Mouse (Mus musculus) retina, embryonic 14.5 days (tissue): ENCODE results near the gene Bcl2.

Experiments used
- DNase-seq: peaks from one replicate; pipeline ENCODE4 v3.0.0-alpha.2; 2015; ENCODE audit warnings: low spot score

Gene Bcl2

DNA sequence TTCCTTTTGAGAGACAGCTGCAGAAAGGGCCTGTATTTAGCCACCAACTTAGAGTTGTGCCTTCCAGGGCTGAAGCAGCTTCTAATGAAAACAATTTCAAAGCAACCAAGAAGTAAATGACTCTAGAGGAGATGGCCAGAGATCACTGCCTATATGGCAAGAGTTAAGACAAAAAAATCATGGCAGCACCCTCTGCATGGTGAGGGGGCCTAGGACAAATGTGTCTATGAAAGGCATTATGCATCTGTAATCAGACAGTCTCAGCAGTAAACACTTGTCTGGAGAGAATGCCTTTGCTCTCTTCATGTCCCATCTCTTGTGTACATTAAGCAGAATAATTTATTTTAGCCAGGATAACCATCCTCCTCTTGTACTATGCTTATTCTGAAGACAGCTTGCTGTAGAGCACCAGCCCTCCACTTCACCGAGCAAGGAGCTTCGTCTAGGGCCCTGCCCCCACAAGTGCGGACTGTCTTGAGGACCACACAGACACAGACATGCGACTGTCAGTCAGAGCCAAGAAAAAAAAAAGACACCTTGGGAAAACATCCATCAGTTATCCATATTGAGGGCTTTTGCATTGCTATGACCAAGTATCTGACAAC, 126.1 kb downstream of the Bcl2 start:
- no peak for DNase-seq

DNA sequence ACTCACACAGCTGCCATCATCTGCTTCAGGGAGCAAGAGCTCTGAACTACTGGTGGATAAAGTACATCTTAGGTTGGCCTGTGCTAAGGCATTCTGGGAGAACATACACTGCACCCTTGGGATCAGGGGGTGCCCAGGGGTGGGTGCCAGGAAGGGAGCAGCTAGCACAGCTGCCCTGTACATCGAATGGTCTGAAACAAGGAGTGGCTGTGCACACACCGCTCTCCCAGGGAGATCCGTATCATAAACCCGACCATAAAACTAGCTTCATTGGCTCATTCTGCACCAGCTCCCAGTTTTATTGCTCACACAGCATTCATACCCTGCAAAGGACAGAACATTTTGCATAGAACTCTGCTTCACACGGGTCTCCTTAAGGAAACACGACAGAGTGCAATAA, 127.3 kb downstream of the Bcl2 start:
- no peak for DNase-seq

DNA sequence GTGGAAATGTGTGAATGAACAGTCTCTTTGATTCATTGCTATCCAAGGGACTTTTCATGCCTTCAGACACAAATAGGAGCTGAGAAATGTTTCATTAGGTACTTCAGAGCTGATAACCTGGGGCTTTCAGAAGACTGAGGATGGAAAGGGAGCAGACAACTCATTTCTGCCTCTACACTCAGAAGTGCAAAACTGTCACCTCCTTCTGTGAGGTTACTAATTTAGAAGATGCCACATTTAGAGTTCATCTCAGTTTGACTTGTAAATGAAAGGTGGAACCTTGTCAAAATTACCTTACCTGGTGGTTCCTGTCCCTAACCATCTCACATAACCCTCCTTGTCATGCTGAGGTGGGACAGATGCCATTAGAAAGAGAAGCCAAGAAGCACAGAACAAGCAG, 128.7 kb downstream of the Bcl2 start:
- DNase-seq: no peak

DNA sequence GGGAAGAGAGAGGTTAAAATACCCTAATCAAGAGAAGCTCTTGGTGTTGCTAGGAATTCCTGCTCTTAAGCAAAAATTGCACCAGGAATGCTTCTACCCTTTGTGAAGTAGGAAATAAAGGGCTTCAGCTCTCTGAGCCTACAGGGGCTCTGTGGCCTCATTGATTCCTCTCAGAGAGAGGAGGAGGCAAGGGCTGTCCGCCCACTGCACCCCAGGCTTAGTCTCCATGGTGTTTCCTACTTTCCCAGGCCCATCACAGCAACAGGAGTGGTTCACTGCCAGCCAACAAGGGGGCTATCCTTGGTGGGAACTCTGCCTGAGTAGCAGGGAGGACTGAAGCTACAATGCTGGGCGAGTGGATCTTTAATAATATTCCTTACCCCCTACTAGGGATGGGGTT, 129.2 kb downstream of the Bcl2 start:
- DNase-seq: no peak

DNA sequence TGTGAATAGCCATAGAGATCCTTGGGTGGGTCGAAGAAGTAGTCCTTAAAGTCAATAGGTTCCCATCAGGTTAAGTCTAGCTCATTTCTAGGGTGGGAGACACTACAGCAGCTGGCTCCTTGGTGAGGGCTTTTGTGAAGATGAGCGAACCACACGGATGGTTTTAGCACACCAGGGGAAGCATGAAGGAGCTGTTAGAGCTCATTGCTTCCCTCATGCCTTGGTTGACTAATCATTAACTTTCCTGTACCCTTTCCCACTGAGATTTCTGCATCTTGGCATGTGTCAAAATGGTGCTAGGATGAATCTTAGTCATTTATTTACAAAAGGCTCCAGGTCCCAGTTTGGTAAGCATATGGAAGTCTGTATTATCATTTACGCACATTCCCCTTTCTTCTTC, 129.8 kb downstream of the Bcl2 start:
- no peak for DNase-seq

DNA sequence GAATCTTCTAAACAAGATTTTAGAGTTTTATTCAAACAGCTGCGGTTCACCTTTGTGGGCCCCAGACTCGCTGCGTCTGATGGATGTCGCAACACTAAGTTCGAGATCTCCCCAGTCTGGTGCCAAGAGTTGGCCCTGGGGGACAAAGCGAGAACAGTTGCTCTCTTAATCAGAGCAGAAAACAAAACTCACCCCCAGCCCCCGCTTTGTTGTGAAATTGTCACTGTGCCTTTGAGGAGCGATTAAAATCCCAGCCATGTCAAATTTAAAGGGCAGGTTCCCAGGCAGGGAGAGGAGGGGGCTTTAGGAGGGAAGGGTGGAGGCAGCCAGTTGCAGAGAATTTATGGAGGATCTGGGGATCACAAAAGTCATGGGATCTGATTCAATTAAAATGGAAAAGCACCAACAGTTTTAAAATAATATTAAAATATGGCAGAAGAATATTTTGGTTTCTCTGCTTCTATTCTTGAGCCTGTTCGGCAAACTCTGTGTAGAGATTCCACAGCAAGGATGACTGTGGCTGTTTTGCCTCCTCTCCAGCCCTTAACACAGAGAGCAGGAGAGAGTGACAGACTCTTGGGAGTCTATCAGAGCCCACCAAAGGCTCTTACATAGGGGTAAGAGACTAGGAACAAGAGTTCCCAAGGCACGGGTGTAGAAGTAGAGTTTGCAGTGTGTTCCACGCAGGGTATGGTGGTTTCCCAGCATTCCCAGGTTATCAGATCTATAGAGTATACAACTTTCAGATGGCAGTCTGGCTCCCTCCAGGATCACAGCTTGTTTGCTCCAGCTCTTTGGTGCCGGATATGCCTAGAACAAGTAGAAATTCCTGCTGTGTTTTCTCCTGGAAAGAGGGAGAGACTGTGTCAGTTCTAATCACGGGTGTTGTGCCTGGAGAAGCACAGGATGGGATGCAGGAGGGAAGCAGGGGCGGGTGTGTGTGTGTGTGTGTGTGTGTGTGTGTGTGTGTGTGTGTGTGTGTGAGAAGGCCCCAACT, 130.5 kb downstream of the Bcl2 start:
- peak; percentile 38 for DNase-seq

DNA sequence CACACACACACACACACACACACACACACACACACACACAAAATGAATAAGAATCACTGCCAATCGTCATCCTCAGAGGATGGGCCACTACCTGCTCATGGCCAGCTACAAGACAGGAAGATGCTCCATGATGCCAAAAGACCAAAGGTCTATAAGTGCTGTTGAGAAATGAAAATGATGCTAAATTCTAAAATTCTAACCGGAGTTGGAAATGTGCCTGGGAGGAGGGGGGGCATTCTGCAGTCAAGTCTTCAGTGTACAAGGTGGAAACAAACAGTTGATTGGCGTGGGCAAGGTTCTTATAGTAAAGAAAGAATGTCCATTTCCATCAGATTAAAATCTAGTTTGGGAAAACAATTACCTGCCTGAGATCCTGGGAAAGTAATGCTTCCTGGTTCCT, 131.3 kb downstream of the Bcl2 start:
- DNase-seq: no peak

DNA sequence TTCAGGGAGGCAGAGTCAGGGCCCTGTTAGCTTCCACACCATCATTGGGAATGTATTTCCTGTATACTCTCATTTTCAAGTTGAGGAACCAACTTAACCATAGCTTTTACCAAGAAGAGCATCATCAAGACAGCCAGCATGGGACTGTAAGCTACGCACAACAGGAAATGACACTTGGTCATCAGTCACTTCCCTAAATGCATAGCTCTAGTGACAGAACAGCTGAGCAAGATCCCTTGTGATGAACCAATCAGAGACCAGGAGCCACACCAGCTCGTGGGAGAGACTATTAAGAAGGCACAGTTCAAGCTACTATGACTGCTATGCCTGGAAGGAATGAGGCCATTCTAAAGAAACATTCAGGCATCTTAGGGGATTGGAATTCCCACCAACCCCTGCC, 132.3 kb downstream of the Bcl2 start:
- DNase-seq: no peak

DNA sequence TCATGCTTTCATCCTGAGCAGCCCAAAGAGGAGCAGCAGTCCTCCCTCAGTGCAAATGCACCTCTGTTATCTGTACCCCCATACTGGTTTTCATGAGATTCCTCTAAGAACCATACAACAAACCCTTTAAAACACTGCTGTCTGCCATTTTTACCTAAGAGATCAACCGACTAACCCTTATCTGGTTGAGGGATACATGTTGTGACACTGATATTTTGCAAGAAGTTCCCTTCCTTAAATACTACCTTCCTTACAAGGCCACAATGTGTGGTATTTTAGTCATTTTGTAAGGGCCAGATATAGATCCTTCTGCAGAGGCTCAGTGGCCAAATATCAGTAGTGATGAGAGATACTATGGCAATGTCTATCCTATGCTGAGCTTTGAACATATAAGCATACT, 134.3 kb downstream of the Bcl2 start:
- no peak for DNase-seq

DNA sequence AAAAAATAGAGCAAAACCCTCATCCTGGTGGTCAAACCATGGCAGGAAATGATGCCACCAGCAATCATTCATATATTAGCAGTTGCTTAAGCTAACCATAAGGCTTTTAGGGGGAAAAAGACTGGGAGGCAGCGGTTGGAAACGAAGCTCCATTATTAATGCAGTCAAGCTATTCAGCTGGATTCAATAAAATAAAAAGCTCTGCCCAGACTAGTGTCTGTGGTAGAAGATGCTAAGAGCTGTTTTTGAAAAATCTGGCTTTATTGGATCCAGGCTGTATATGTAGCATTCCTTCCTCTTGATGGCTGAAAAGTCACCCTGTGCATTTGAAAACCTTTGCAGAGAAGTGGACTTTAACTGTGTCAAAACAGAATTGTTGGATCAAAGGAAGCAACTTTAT, 141.6 kb downstream of the Bcl2 start:
- no peak for DNase-seq

DNA sequence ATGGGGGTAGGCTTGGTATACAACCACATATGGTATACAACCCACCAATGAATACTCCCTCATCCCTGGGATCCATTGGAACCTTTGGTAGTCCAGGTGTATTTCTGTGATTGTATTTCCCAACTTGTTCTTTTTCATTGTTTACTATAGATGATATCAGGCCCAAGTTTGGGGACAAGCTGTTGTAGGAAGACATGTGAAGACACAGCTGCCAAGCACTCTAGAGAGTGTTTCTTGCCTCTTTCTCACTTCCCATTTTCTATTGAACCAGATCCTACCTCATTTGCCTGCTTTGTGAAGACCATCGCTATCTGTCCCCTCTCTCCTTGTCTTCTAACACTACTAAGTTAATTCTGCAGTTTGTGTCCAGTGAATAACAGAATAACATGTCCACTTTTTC, 143.2 kb downstream of the Bcl2 start:
- no peak for DNase-seq

DNA sequence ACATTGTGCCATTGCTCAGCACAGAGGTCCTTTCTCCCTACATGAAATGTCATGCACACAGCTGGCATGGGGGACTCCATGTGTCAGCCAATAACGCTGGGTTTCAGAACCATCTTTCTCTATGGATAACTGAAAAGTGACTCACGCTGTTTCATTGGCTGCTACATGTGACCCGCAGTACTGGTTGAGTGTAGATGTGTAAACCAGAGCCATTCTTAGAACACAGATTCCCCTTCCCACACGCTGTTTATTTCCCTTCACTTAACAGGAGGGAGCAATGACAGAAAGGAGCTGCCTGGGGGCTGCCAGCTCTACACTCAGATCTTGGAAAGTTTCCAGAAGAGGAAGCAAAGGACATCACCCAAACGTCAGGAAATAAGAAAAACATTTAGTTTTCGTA, 143.7 kb downstream of the Bcl2 start:
- DNase-seq: no peak

DNA sequence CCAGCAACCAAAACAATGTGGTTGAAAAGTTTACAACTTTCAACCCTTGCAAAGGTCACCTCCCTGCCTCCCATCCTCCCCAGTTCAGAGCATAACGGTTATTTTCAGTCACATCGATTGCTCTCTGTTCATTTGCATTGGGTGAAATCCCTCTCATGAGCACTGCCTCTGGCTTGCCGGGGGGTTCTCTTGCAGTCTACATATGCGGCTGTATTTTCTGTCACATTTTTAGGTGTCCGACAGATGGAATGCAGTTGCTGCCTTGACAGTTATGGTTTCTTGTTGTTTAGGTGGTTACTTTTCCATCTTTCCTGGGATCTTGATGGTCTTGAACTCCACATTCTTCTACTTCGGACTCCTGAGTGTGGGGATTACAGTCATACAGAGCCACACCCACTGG, 144.4 kb downstream of the Bcl2 start:
- no peak for DNase-seq

DNA sequence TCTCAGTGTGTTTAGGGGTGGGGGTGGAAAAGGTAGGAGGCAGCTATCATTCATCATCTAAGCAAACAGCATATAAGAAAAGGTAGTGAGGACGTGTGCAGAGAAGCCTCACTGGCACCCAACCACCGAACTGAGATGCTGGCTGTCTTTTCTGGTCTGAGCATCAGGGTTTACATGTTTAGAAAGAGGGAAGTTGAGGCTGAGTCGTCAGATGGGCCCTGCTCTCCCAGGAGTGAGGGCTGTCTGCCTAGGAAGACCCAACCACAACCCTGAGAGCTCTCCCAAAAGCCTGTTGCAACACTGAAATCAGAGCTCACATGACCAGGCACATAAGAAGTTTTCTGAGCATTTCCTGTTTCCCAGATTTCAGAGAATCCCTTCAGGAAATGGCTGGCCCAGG, 145.2 kb downstream of the Bcl2 start:
- no peak for DNase-seq

DNA sequence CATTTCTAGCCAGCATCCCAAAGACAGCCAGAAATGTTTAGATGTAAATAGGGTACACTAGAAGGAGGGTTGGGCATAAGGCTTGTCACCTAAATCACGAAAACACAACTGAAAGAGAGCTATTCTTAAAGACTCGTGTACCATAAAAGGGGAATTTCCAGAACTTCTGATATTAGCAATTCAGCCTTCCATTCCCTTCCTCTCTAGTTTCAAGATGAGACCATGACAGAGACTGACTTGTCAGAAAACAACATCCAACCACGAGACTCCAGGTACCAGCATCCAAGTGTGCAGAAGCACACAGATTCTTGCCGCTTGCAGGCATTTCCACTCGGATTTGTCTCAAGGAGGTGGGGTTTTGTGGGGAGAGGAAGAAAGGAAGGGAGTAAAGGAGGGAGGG, 146.6 kb downstream of the Bcl2 start:
- no peak for DNase-seq

DNA sequence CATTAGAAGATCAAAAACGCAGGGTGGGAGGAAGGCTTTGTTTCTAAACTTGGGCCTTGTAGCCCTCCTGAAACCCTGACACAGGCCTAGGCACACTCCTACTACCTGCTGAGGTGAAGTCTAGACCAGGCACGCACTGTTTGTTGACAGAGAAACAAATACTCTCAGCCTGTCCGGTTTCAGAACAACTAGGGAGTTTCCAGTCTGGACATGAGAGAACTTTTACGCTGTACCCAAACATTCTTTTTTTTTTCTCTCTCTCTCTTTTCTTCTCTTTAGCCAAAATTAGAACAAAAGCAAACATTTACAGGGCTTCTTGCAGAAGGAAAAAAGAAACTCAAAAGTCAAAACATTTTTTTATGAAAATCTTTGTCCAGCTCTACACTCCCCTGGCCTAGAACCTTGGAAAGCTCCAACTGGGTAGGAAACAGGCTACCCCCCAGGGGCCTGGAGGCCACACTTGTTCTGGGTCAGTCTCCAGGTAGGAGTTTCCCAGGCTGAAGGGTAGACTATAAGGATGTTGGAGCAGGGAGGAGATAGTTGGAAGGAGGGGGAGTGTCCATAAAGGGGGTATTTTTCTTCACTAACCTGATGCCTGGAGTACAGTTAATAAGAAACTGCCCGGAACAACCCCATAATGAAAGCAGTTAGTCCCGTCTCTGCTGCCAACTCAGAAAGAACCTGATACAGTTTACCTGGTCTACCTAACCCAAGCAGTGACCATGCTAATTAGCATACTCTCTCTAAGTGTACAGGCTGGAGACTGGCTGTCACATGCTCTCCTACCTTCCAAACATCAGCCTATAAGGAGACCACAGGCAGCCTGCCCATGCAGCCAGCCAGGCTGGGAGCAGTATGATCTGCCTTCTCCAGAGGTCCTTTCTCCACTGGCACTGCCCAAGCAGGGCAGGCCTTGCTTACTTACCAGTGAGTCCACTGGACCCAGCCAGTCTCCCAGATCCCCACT, 147.7 kb downstream of the Bcl2 start:
- no peak for DNase-seq

DNA sequence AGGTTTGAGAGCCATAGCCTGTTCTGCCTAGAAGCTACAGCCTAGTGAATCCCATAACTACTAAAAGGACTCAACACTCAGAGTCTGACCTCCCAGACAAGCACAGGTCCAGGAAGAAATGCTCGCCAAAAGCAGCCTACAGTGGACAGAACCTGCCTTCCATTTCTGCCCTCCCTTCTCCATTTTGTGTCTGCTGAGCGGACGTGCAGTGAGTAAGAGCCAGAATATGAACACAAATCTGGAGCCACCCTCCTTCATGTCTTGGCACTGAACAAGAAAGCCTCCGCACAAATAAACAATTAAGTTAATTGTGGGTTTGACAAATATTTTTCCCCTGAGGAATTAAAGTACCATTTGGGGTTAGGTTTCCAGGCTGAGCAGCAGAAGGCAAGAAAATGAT, 148.8 kb downstream of the Bcl2 start:
- DNase-seq: no peak

DNA sequence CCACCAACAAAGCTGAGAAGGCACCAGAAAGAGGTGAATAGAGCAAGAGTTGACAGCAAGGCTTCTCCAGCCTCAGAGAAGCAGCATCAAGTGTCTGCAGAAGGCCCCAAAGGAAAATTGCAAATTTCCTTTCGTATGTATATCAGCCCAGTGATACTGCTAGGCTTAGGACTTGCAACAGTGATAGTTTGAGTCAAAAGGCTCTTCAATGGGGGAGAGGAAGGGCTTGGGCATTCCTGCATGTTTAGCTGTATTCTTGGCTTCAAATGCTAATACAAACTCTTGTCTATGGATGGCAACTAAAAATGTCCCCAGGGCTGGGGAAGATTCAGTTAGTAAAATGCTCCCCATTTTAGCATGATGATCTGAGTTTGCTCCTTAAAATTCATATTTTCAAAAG, 149.6 kb downstream of the Bcl2 start:
- DNase-seq: no peak

DNA sequence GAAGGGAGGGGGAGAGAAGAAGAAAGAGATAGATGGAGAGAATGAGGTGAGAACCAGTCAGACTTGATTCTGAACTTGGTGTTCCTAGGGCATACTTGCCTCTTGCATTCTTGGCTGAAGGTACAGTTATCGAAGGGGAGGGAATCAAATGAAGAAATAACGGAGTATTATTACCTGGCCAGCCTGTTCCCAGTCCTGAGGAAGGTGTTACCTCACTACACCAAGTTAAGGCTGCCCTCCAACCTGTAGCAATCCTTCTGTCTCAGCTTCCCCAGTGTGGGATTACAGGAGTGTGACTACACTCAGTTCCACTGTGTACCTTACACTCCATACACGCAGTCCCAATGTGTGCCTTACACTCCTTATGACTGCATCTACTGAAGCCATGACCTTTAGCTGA, 151.3 kb downstream of the Bcl2 start:
- no peak for DNase-seq

DNA sequence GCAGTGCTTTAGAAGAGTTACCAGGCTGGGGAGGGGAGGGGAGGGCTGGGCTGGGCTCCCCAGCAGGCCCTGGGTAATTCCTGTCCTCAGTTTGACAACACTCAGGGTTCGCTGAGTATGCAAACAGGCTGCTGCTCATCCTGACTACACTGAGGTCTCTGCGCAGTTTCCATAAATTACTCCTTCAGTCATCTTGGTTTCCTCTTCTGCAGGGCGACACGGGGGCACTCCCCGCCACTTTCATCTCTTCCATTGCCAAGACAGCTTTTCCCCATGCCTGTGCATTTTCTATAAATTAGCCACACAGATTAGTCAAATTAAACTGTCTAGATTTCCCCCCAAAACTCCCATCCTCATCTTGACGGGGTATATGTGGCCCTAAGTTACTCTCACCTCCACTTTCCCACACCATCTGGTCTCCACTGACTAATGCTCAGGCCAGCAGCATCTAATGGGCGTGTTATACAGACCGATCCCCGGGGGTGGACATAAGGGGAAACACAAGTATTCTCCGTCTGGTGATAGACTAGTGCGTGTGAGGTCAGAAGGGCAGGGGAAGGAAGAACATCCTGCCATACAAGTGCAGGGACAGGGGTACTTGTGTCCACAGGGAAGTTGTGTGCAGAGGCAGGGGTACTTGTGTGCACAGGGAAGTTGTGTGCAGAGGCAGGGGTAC, 152.9 kb downstream of the Bcl2 start:
- DNase-seq: no peak

DNA sequence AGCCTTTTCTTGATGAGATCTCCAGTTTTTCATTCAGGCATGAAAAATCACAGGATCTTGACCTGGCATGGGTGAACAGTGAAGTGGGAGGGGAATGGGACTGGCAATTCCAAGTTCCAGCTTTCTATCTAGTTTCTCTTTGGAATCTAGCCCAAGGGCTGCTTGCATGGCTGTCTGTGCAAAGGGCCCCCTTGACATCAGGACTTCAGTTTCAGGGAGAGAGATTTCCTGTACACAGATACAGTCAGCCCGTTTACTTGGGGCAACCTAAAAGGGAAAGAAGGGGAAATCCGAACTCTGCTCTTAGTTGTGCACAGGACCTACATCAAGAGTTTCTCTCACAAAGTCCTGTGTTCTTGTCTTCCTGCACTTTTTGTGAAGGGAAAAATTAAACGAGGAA, 154.0 kb downstream of the Bcl2 start:
- no peak for DNase-seq

DNA sequence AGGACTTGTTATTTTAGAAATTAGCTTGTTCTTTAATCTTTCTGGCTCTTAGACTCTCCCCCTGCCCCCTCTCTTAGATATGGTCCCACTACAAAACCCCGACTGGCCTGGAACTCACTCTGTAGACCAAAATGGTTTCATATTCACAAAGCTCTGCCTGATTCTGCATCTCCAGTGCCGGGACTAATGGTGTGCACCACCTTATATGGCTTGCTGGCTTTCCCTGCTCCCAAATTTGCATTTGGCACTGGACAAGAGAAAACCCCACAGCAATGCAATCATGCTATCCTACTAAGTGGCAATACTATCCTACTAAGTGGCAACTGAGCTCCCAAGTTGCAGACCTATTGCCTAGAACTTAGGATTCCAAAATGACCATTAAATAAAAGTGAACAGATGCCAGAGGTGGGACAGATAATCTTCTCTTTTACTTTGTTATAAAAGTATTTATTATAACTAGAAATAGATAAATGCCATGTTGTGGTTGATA, 154.9 kb downstream of the Bcl2 start:
- no peak for DNase-seq
